In genomic region chr1:128456844-128457445, GRCm38 (mm10) we compare ENCODE assay signal across 8 mouse cellular contexts. TPM values are rescaled to one million over a fixed set of nuclear protein-coding genes. Genes with fewer than 3 reads are reported as not detected.
DNase-seq lines count a peak whose midpoint lies in the region; ATAC-seq lines count a peak whose summit lies in the region.

No protein-coding gene starts in this region.

- no peaks in the 10 kb centered on the region for H3K36me3 ChIP-seq in embryonic facial prominence, embryonic 10.5 days (replicated peaks)
- H3K36me3 ChIP-seq in midbrain, embryonic 15.5 days (replicated peaks) = no peaks in the 10 kb centered on the region

- peak; percentile 65 for ATAC-seq in midbrain, embryonic 15.5 days (replicated peaks)
- ATAC-seq in inflammation-experienced regulatory T-cells, adult 6 months = no peak

- H3K4me1 ChIP-seq in embryonic facial prominence, embryonic 10.5 days = peaks cover 10% of the 10 kb centered on the region
- no peaks in the 10 kb centered on the region for H3K4me1 ChIP-seq in midbrain, embryonic 15.5 days

- H3K4me2 ChIP-seq in midbrain, embryonic 15.5 days = peak overlapping the region; percentile 36

- intact Hi-C loops in heart, postnatal 10 days (cut with DNase I) = loop anchor here (5.0 kb wide), 2 partner anchors 85 to 135 kb away; partner anchors contain the start of gene Cxcr4

- no peak overlapping the region; the same call in 1 of the 2 replicates for H3K27ac ChIP-seq in embryonic facial prominence, embryonic 10.5 days (replicated peaks)
- H3K27ac ChIP-seq in midbrain, embryonic 15.5 days = no peak overlapping the region

- peak; percentile 4 to 25 for DNase-seq in adrenal gland, postnatal 36 days
- DNase-seq in embryonic facial prominence, embryonic 10.5 days (ENCODE audit: low spot score) = peak; percentile 39
- DNase-seq in heart, postnatal 10 days = peak; percentile 58 to 63
- DNase-seq in kidney, postnatal 10 days = peak; percentile 71
- no peak for DNase-seq in urinary bladder, adult 18-20 months (ENCODE audit: low spot score in 2 of 2)
- DNase-seq in frontal cortex, postnatal 25 days (ENCODE audit: low spot score in 2 of 2) = no peak

- H3K27me3 ChIP-seq in embryonic facial prominence, embryonic 10.5 days (replicated peaks; ENCODE audit: low read depth, poor library complexity, severe bottlenecking) = no peaks in the 10 kb centered on the region; the same call in 1 of the 2 replicates
- H3K27me3 ChIP-seq in midbrain, embryonic 15.5 days (replicated peaks) = no peaks in the 10 kb centered on the region

- H3K4me3 ChIP-seq in embryonic facial prominence, embryonic 10.5 days = no peak overlapping the region
- H3K4me3 ChIP-seq in midbrain, embryonic 15.5 days = no peak overlapping the region

- H3K9me3 ChIP-seq in embryonic facial prominence, embryonic 10.5 days = no peaks in the 10 kb centered on the region
- no peaks in the 10 kb centered on the region for H3K9me3 ChIP-seq in midbrain, embryonic 15.5 days

- WGBS in embryonic facial prominence, embryonic 10.5 days = 51% methylated on average over 18 of the region's 18 CpGs
- WGBS in midbrain, embryonic 15.5 days = 30% methylated on average over 18 of the region's 18 CpGs

- H3K9ac ChIP-seq in midbrain, embryonic 15.5 days = no peak overlapping the region

RNA-seq across cellular contexts. Expression of gene Dars, which starts 39.8 kb away (rescaled TPM):
- total RNA-seq in adrenal gland, postnatal 36 days (2021) = 100 to 1,000 TPM in 1 of 2 experiments, 10 to 100 TPM in 1; 80.6 to 105 TPM
- 168 and 182 TPM in 2 replicates for polyA plus RNA-seq in embryonic facial prominence, embryonic 10.5 days (2016; fragmentation: Nextera tagmentation; extraction: Ambion mirVana)
- total RNA-seq in heart, postnatal 10 days (2021) = 10 to 100 TPM; 54.7 to 60.1 TPM
- polyA plus RNA-seq in midbrain, embryonic 15.5 days (2015; fragmentation: Nextera tagmentation; extraction: Ambion mirVana) = 105 and 106 TPM in 2 replicates
- 100 to 1,000 TPM; 149 to 161 (median 153) TPM for polyA plus RNA-seq in inflammation-experienced regulatory T-cells, adult 6 months (2017; shearing (Covaris generic))

Comparison
In these comparisons a context has a peak if more than half of its experiments do, and no peak if none do; other contexts are left out.
1. DNase-seq: peak in adrenal gland, postnatal 36 days (2 of 2), embryonic facial prominence, embryonic 10.5 days (single experiment), heart, postnatal 10 days (2 of 2) and kidney, postnatal 10 days (single experiment); none in urinary bladder, adult 18-20 months (0 of 2) and frontal cortex, postnatal 25 days (0 of 2).